Mouse (Mus musculus): ENCODE measurements around the gene Manbal. TPM values are rescaled to one million over a fixed set of nuclear protein-coding genes. Genes with fewer than 3 reads are reported as not detected.
A peak's percentile ranks its signal among the peaks of the same experiment; 100 is the strongest.

Gene Manbal
- total and polyA plus RNA-seq, 2 experiments from 2014 or later = 70.8 to 129 TPM

GRCm38 (mm10) chr2:157419506-157419905 is 52.1 kb downstream of the Manbal start:
- H3K4me3 ChIP-seq (ENCODE audit: low read depth, low read length) = no peak overlapping the region
- H3K4me2 ChIP-seq (ENCODE audit: low read depth, low read length, poor library complexity, severe bottlenecking) = no peak overlapping the region
- H3K9ac ChIP-seq (replicated peaks; ENCODE audit: low read length, poor library complexity, severe bottlenecking) = no peak overlapping the region
- no peaks in the 10 kb centered on the region for H3K36me3 ChIP-seq (ENCODE audit: insufficient read depth, low read length)
- H3K4me1 ChIP-seq (ENCODE audit: insufficient read depth, low read length) = peaks cover 16% of the 10 kb centered on the region
- TF ChIP-seq CTCF (IDR thresholded peaks at IDR 0.05) = no peak
- no peaks in the 10 kb centered on the region for H3K9me3 ChIP-seq (ENCODE audit: low read length)
- no peak for ATAC-seq (ENCODE audit: low FRiP score)
- no peaks in the 10 kb centered on the region for H3K27me3 ChIP-seq (ENCODE audit: insufficient read depth, low read length)
- no peak overlapping the region for H3K27ac ChIP-seq (ENCODE audit: low read depth, low read length)
- DNase-seq (ENCODE audit: low spot score) = no peak

GRCm38 (mm10) chr2:157420404-157420803 is 53.0 kb downstream of the Manbal start:
- H3K36me3 ChIP-seq (ENCODE audit: insufficient read depth, low read length) = no peaks in the 10 kb centered on the region
- H3K27me3 ChIP-seq (ENCODE audit: insufficient read depth, low read length) = no peaks in the 10 kb centered on the region
- no peak for TF ChIP-seq CTCF (IDR thresholded peaks at IDR 0.05)
- H3K4me3 ChIP-seq (ENCODE audit: low read depth, low read length) = no peak overlapping the region
- DNase-seq (ENCODE audit: low spot score) (no peak), ATAC-seq (ENCODE audit: low FRiP score) (no peak)
- H3K9ac ChIP-seq (replicated peaks; ENCODE audit: low read length, poor library complexity, severe bottlenecking) = no peak overlapping the region
- no peaks in the 10 kb centered on the region for H3K9me3 ChIP-seq (ENCODE audit: low read length)
- WGBS = 85% methylated on average over 4 of the region's 4 CpGs
- no peak overlapping the region for H3K27ac ChIP-seq (ENCODE audit: low read depth, low read length)
- H3K4me1 ChIP-seq (ENCODE audit: insufficient read depth, low read length) = peaks cover 19% of the 10 kb centered on the region
- no peak overlapping the region for H3K4me2 ChIP-seq (ENCODE audit: low read depth, low read length, poor library complexity, severe bottlenecking)

- Histone ChIP-seq H3K4me1 (ENCODE audit: insufficient read depth, low read length) (peaks cover 30% of the 10 kb centered on the region), H3K36me3 (ENCODE audit: insufficient read depth, low read length) (no peaks in the 10 kb centered on the region), H3K4me2 (ENCODE audit: low read depth, low read length, poor library complexity, severe bottlenecking) (no peak overlapping the region), H3K9ac (replicated peaks; ENCODE audit: low read length, poor library complexity, severe bottlenecking) (no peak overlapping the region), H3K4me3 (ENCODE audit: low read depth, low read length) (no peak overlapping the region), H3K27me3 (ENCODE audit: insufficient read depth, low read length) (no peaks in the 10 kb centered on the region), H3K27ac (ENCODE audit: low read depth, low read length) (peak overlapping the region; percentile 47; the same call in 1 of the 2 replicates), H3K9me3 (ENCODE audit: low read length) (no peaks in the 10 kb centered on the region)
- ATAC-seq (ENCODE audit: low FRiP score) (no peak), DNase-seq (ENCODE audit: low spot score) (no peak)
- 72% methylated on average over 11 of the region's 11 CpGs for WGBS
- no peak for TF ChIP-seq CTCF (IDR thresholded peaks at IDR 0.05)
Observed at GRCm38 (mm10) chr2:157422062-157422655, 54.8 kb downstream of the Manbal start.

GRCm38 (mm10) chr2:157422854-157423705 is 55.7 kb downstream of the Manbal start:
- peaks cover 37% of the 10 kb centered on the region for H3K4me1 ChIP-seq (ENCODE audit: insufficient read depth, low read length)
- peak overlapping the region; percentile 94 for H3K27ac ChIP-seq (ENCODE audit: low read depth, low read length)
- no peak for TF ChIP-seq CTCF (IDR thresholded peaks at IDR 0.05)
- peak overlapping the region; percentile 96 for H3K4me2 ChIP-seq (ENCODE audit: low read depth, low read length, poor library complexity, severe bottlenecking)
- DNase-seq (ENCODE audit: low spot score) = no peak
- H3K27me3 ChIP-seq (ENCODE audit: insufficient read depth, low read length) = no peaks in the 10 kb centered on the region
- whole genome bisulfite sequencing = 51% methylated on average over 11 of the region's 11 CpGs
- no peak for ATAC-seq (ENCODE audit: low FRiP score)
- H3K9me3 ChIP-seq (ENCODE audit: low read length) = no peaks in the 10 kb centered on the region
- peak overlapping the region; percentile 86 for H3K4me3 ChIP-seq (ENCODE audit: low read depth, low read length)
- H3K9ac ChIP-seq (replicated peaks; ENCODE audit: low read length, poor library complexity, severe bottlenecking) = peak overlapping the region; percentile 100; the same call in 1 of the 2 replicates
- 0 out of 2 replicates have a peak, but pooled peaks cover 4% of the 10 kb centered on the region for H3K36me3 ChIP-seq (ENCODE audit: insufficient read depth, low read length)

- ATAC-seq (ENCODE audit: low FRiP score) = no peak
- peaks cover 36% of the 10 kb centered on the region for H3K4me1 ChIP-seq (ENCODE audit: insufficient read depth, low read length)
- H3K36me3 ChIP-seq (ENCODE audit: insufficient read depth, low read length) = peaks cover 8% of the 10 kb centered on the region; the same call in 1 of the 2 replicates
- peak overlapping the region; percentile 96 for H3K4me2 ChIP-seq (ENCODE audit: low read depth, low read length, poor library complexity, severe bottlenecking)
- WGBS = 6% methylated on average over 20 of the region's 21 CpGs
- TF ChIP-seq CTCF (IDR thresholded peaks at IDR 0.05) = no peak
- H3K27me3 ChIP-seq (ENCODE audit: insufficient read depth, low read length) = no peaks in the 10 kb centered on the region
- H3K27ac ChIP-seq (ENCODE audit: low read depth, low read length) = peak overlapping the region; percentile 94
- H3K9ac ChIP-seq (replicated peaks; ENCODE audit: low read length, poor library complexity, severe bottlenecking) = peak overlapping the region; percentile 100
- DNase-seq (ENCODE audit: low spot score) = peak; percentile 21
- H3K4me3 ChIP-seq (ENCODE audit: low read depth, low read length) = peak overlapping the region; percentile 86
- H3K9me3 ChIP-seq (ENCODE audit: low read length) = no peaks in the 10 kb centered on the region
Observed at GRCm38 (mm10) chr2:157423706-157424125, 56.3 kb downstream of the Manbal start.

All from midbrain, postnatal 0 days (tissue).